ENCODE assay signal across 26 mouse cellular contexts in the genomic region with DNA sequence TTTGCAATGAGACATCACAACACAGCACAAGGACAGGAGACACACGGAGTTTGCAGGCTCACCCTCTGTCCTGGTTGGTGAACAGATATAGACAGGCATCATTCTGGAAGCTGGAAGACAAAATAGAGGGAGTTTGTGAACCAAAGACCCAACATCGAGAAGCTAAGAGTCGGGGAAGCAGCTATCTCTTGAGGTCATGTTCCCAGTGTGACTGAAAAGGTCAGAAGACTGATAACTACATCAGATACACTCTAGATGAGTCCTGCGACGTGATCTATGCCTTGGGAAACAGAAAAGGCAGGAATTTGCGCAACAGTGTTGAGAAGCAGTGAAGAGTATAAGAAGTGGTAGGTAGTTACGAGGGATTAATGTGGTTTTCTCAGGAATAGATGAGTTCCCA.
"Had no signal": no experiment of that assay in that cellular context is flagged by ENCODE, and none has a peak within 500 bp of the region (broad histone marks: within the 10 kb centered on the region; RNA-seq: fewer than 3 reads in every experiment).

No protein-coding gene starts in this region.

- H3K4me3 ChIP-seq: embryonic facial prominence, embryonic 10.5 days; embryonic facial prominence, embryonic 12.5 days; embryonic facial prominence, embryonic 13.5 days; embryonic facial prominence, embryonic 15.5 days; erythroblast, embryonic 14.5 days; forebrain, embryonic 10.5 days; forebrain, embryonic 12.5 days; forebrain, embryonic 13.5 days; forebrain, embryonic 15.5 days; gastrocnemius, adult 2 months; heart, adult 2 months had no signal

- H3K4me1 ChIP-seq: embryonic facial prominence, embryonic 10.5 days; embryonic facial prominence, embryonic 12.5 days; embryonic facial prominence, embryonic 13.5 days; embryonic facial prominence, embryonic 15.5 days; forebrain, embryonic 10.5 days; forebrain, embryonic 12.5 days; forebrain, embryonic 13.5 days; forebrain, embryonic 15.5 days had no signal

- H3K27ac ChIP-seq: embryonic facial prominence, embryonic 10.5 days; embryonic facial prominence, embryonic 12.5 days; embryonic facial prominence, embryonic 13.5 days; embryonic facial prominence, embryonic 15.5 days; forebrain, embryonic 10.5 days; forebrain, embryonic 12.5 days; forebrain, embryonic 13.5 days; forebrain, embryonic 15.5 days; gastrocnemius, adult 2 months; heart, adult 2 months had no signal

- H3K4me2 ChIP-seq: embryonic facial prominence, embryonic 12.5 days; embryonic facial prominence, embryonic 13.5 days; embryonic facial prominence, embryonic 15.5 days; forebrain, embryonic 12.5 days; forebrain, embryonic 13.5 days; forebrain, embryonic 15.5 days had no signal

- H3K9me3 ChIP-seq: embryonic facial prominence, embryonic 10.5 days; embryonic facial prominence, embryonic 12.5 days; embryonic facial prominence, embryonic 13.5 days; embryonic facial prominence, embryonic 15.5 days; forebrain, embryonic 10.5 days; forebrain, embryonic 12.5 days; forebrain, embryonic 13.5 days; forebrain, embryonic 15.5 days had no signal

- H3K27me3 ChIP-seq: embryonic facial prominence, embryonic 12.5 days; embryonic facial prominence, embryonic 13.5 days; embryonic facial prominence, embryonic 15.5 days; forebrain, embryonic 12.5 days; forebrain, embryonic 13.5 days; forebrain, embryonic 15.5 days had no signal

- DNase-seq: cerebellum, adult 9-10 months; cerebellum, adult 9-11 months; cerebellum, postnatal 10 days; cerebellum, postnatal 14 days; cerebellum, postnatal 25 days; cerebellum, postnatal 36 days; embryo, embryonic 11 days; forebrain, postnatal 0 days; gastrocnemius, adult 2 months; gastrocnemius, postnatal 10 days; gastrocnemius, postnatal 14 days; gastrocnemius, postnatal 25 days; gastrocnemius, postnatal 36 days; heart, adult 18-20 months; heart, adult 2 months had no signal

- ATAC-seq: forebrain, embryonic 13.5 days; forebrain, embryonic 14.5 days; forebrain, embryonic 15.5 days; forebrain, embryonic 16.5 days; forebrain, postnatal 0 days had no signal

- H3K9ac ChIP-seq: embryonic facial prominence, embryonic 12.5 days; embryonic facial prominence, embryonic 13.5 days; embryonic facial prominence, embryonic 15.5 days; forebrain, embryonic 12.5 days; forebrain, embryonic 13.5 days; forebrain, embryonic 15.5 days; forebrain, postnatal 0 days had no signal

- H3K36me3 ChIP-seq: embryonic facial prominence, embryonic 10.5 days; embryonic facial prominence, embryonic 12.5 days; embryonic facial prominence, embryonic 13.5 days; embryonic facial prominence, embryonic 15.5 days; forebrain, embryonic 10.5 days; forebrain, embryonic 12.5 days; forebrain, embryonic 15.5 days had no signal
